Mouse (Mus musculus): ENCODE measurements around the gene Pogk. TPM values are rescaled to one million over a fixed set of nuclear protein-coding genes. Genes with fewer than 3 reads are reported as not detected.

The Pogk gene
- total RNA-seq, 2 experiments from 2014 or later: 29.7 to 36.1 TPM

- DNase-seq (ENCODE audit: low spot score in 2 of 2): no peak
- no peak for TF ChIP-seq CTCF (conservative IDR thresholded peaks at IDR 0.05)
- no peak overlapping the region for H3K27ac ChIP-seq
Observed at GRCm38 (mm10) chr1:166363122-166363521, 46.5 kb downstream of the Pogk start.

DNA sequence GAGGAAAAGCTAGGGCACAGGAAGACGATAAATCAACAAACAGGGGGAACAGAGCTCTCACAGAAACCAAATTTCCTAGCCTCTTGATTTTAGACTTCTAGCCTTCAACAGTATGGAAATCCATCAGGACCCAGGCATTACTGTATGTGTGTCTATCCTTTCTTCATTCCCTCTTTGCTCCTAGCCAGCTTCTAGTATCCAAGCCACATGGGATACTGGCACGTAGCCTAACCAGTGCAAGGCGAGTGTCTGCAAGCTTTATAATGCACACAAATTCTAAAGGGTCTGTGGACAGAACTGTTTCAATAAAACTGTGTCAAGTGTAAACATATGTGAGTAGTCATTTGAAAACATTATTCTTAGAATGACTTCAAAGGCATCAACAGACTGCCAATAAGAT, 47.0 kb downstream of the Pogk start:
- no peak for TF ChIP-seq CTCF (conservative IDR thresholded peaks at IDR 0.05)

More at GRCm38 (mm10) chr1:166363122-166363521, 46.5 kb downstream of the Pogk start:
- H3K4me3 ChIP-seq: no peak overlapping the region

DNA sequence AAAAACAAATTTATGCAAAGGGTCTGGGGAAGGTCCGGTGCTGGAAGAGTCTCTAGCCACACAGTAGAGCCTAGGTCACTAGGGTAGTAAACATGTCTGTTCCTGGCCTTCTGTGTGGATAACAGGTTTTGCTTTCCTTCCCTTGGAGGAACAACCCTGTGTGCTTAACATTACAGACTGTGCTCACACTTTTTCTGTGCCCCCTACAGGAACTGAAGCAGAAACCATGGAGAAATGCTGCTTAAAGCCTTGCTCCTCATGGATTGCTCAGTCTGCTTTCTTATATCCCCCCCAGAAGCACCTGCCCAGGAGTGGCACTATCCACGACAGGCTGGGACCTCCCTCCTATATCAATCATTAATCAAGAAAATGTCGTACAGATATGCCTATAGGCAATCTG, 47.8 kb downstream of the Pogk start:
- no peak for DNase-seq (ENCODE audit: low spot score in 2 of 2)
- Histone ChIP-seq H3K27ac (no peak overlapping the region), H3K4me3 (no peak overlapping the region)
- TF ChIP-seq CTCF (conservative IDR thresholded peaks at IDR 0.05): peak; percentile 54

More for the DNA sequence above, 47.0 kb downstream of the Pogk start:
- DNase-seq (ENCODE audit: low spot score in 2 of 2): no peak
- no peak overlapping the region for H3K4me3 ChIP-seq
- H3K27ac ChIP-seq: no peak overlapping the region

DNA sequence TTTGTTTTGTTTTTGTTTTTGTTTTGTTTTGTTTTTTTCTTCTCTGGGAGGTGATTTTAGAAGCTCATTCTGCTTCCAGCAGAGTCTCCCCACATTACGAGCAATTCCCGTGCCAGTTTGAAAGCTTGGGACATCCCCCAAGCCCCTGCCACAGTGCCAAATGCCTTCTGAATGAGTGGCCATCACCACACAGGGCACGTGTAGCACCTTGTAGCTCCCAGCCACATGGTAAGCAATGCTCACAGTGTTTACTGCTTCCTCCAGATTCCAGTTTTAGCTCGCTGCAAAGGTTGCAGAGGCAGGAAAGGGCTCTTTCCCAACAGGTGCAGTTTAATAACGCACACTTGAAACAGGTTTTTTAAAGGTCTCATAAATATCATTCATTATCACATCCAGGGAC, 48.8 kb downstream of the Pogk start:
- DNase-seq (ENCODE audit: low spot score in 2 of 2): no peak
- Histone ChIP-seq H3K27ac (no peak overlapping the region), H3K4me3 (no peak overlapping the region)
- no peak for TF ChIP-seq CTCF (conservative IDR thresholded peaks at IDR 0.05)

GRCm38 (mm10) chr1:166360157-166360855, 49.4 kb downstream of the Pogk start:
- peak; percentile 95 for TF ChIP-seq CTCF (conservative IDR thresholded peaks at IDR 0.05)
- DNase-seq (ENCODE audit: low spot score in 2 of 2): peak; percentile 89 to 94
- Histone ChIP-seq H3K27ac (no peak overlapping the region), H3K4me3 (no peak overlapping the region)

DNA sequence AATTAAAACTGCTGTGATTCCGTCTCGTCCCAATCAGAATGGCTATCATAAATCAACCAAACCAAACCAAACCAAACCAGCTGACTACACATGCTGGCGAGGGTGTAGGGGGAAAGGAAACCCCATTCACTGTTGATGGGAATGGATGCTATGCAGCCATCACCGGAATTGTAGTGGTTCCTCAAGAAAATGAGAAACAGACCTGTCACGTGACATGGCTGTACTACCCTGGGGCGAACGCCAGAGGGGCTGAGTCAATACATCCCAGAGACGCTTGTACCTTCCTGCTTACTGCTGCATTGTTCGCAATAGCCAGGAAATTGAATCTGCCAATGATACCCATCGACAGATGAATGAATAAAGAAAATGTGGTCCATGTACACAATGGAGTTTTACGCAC, 59.9 kb downstream of the Pogk start:
- DNase-seq (ENCODE audit: low spot score in 2 of 2): no peak
- Histone ChIP-seq H3K4me3 (no peak overlapping the region), H3K27ac (no peak overlapping the region)
- TF ChIP-seq CTCF (conservative IDR thresholded peaks at IDR 0.05): no peak; the same call in 1 of the 2 replicates

DNA sequence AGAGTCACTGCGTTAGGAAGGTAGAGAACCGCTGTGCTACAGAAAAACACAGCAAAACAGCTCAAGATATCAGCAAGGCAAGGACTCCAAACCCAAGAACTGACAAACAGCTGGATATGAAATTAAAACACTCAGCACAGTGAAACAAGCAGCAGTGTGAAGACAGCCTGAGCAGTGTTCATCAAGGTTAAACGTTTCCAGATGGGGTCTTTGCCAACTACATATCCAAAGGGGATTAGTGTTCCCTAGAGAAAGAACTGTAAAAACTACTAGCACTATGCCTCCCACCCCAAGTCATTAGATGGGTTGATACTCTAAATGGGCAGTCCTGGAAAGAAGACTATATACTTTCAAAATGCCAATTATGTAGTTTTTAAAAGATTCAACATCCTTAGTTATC, 60.3 kb downstream of the Pogk start:
- no peak for TF ChIP-seq CTCF (conservative IDR thresholded peaks at IDR 0.05)
- H3K27ac ChIP-seq: no peak overlapping the region

DNA sequence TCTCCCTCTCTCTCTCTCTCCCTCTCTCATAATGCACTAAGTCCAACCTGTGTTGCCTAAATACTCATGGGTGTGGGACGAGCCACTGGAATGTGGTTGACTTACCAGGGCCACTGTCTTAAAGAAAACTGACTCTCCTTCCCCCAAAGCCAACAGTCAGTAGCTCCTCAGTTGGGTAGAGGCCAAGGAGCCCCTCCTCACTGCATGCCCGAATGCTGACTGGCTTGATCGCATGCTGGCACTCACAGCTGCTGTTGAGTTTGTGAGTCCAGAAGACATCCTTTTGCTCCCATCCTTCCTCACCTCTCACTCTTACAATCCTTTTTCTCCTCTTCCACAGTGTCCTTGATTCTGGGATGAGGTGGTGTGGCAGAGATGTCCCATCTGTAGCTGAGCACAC, 62.8 kb downstream of the Pogk start:
- no peak for DNase-seq (ENCODE audit: low spot score in 2 of 2)
- Histone ChIP-seq H3K4me3 (no peak overlapping the region), H3K27ac (no peak overlapping the region)
- no peak for TF ChIP-seq CTCF (conservative IDR thresholded peaks at IDR 0.05)

More for the DNA sequence above, 60.3 kb downstream of the Pogk start:
- no peak for DNase-seq (ENCODE audit: low spot score in 2 of 2)
- H3K4me3 ChIP-seq: no peak overlapping the region

- Histone ChIP-seq H3K4me3 (no peak overlapping the region), H3K27ac (no peak overlapping the region)
- DNase-seq (ENCODE audit: low spot score in 2 of 2): no peak
- TF ChIP-seq CTCF (conservative IDR thresholded peaks at IDR 0.05): no peak
Observed at GRCm38 (mm10) chr1:166345602-166346001, 64.1 kb downstream of the Pogk start.

GRCm38 (mm10) chr1:166344300-166345077, 65.2 kb downstream of the Pogk start:
- peak overlapping the region; percentile 28; the same call in 1 of the 2 replicates for H3K27ac ChIP-seq
- H3K4me3 ChIP-seq: no peak overlapping the region
- peak; percentile 37 to 41 for DNase-seq (ENCODE audit: low spot score in 2 of 2)
- TF ChIP-seq CTCF (conservative IDR thresholded peaks at IDR 0.05): no peak

DNA sequence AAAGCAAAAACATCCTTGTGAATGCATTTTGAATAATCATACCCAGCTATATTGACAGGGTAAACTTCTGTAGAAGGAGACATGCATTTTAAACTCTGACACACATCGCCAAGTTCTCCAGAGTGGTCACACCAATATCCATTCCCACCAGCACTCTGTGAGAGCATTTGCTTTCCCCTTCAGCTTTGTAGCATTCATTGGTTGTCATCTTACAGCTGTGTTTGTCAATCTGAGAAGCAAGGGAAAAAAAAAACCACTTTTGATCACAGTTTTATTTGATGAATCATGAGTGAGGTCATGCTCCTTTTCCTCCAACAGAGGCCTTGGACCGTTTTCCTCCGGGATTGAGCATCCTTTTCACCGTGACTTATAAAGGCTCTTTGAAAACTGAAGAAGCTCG, 66.1 kb downstream of the Pogk start:
- Histone ChIP-seq H3K27ac (no peak overlapping the region), H3K4me3 (no peak overlapping the region)
- DNase-seq (ENCODE audit: low spot score in 2 of 2): no peak
- TF ChIP-seq CTCF (conservative IDR thresholded peaks at IDR 0.05): no peak

DNA sequence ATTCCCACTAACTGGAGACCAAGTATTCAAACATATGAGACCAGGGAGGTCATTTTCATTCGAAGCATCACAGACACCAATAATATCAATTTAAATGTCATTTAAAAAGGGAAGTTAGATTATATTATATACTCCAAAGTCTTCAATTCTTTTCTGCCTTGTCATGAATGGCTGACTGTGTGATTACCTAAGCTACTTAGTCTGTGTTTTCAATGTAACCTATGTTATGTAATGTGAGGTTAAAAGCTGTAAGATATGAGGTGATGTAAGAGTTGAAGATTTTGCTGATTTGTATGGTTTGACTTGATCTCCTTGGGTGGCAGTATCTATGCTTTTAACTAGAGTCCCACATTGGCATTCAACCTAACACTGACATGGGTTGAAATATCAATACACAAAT, 67.1 kb downstream of the Pogk start:
- no peak for TF ChIP-seq CTCF (conservative IDR thresholded peaks at IDR 0.05)
- H3K4me3 ChIP-seq: no peak overlapping the region
- H3K27ac ChIP-seq: no peak overlapping the region
- no peak for DNase-seq (ENCODE audit: low spot score in 2 of 2)

- no peak for DNase-seq (ENCODE audit: low spot score in 2 of 2)
- no peak for TF ChIP-seq CTCF (conservative IDR thresholded peaks at IDR 0.05)
- no peak overlapping the region for H3K27ac ChIP-seq
- H3K4me3 ChIP-seq: no peak overlapping the region
Observed at GRCm38 (mm10) chr1:166342060-166342459, 67.6 kb downstream of the Pogk start.

DNA sequence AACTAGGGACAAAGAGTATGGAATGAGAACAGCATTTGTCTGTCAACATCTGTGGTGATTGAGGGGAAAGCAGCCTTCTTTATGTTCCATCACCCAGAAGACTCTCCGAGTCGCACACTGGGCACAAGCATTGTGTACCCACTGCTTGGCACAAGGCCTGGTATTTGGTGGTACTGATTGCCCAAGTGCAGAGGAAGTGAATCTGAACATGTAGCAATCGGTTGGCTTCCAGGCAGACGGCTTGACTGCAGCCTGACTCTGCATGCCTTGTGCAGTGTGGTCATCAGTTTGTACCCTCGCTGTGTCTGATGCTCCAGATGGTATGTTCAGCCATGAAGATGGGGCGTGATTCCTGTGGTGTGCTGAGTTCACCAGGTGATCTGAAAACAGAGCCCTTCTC, 70.6 kb downstream of the Pogk start:
- peak in 1 of 2 experiments; percentile 7 for DNase-seq (ENCODE audit: low spot score in 2 of 2)
- Histone ChIP-seq H3K4me3 (no peak overlapping the region), H3K27ac (no peak overlapping the region)
- no peak for TF ChIP-seq CTCF (conservative IDR thresholded peaks at IDR 0.05)

Other genes starting within 250 kb of the Pogk start
- not detected for gene Mael, start 171.1 kb downstream of the Pogk start, total RNA-seq (2021)
- 10 to 100 TPM; 71.5 to 73.6 TPM for gene Ildr2, start 155.7 kb downstream of the Pogk start, total RNA-seq (2021)
- gene Tada1, start 30.8 kb downstream of the Pogk start, total RNA-seq (2021): 10 to 100 TPM; 35.2 to 38.2 TPM
- gene Gm4846, start 87.7 kb upstream of the Pogk start, total RNA-seq (2021): not detected
- gene Gm4847, start 237.8 kb upstream of the Pogk start, total RNA-seq (2021): not detected